Mouse (Mus musculus) heart, adult 11 months (tissue): ENCODE measurements around the gene Dmac2.

Experiments
- DNase-seq: peaks from one replicate; pipeline ENCODE4 v3.0.0; 2022

The Dmac2 gene

DNA sequence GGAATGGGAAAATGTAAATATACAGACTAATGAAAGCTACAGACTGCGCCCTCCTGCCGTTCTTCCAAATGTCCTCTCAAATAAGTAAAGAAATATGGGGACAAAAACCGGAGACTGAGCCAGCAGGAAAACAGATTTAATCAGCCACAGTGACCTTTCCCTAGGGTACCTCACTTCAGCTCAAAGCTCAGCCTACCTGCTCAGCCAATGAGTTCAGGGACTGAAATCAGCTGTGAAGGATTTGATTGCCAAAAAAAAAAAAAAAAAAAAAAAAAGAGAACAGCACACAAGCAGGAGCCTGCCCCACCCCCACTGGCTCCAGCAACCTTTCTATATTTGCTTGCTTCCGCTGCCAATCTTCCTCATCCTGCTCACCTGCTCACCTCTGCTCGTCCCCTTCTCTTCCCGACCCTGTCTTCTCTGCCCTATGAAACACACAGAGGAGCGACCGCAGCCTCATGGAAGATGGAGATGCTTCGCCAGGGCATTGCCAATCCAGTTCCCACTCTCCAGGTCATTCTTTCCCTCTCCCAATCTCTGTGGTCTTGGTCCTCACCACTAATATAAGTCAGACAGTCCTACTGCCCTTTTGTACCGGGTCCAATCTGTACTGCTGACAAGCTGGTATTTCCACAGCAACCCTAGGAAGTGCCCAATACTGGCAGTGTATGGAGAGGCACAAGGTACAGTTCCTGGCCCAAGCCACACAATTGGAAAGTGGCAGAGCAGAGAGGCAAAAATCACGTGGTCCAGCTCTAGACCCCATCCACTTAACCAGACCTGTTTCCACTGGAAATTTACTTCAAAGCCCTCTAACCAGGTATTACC, 36.6 kb downstream of the Dmac2 start:
- peak; percentile 93 for DNase-seq

- no peak for DNase-seq
Measured at GRCm38 (mm10) chr7:25657785-25658184, 38.6 kb downstream of the Dmac2 start.

GRCm38 (mm10) chr7:25658657-25659472, 39.7 kb downstream of the Dmac2 start, which contains the start of the genes Bckdha and Exosc5:
Bckdha (minus strand) TSS chr7:25658981.
Exosc5 (plus strand) TSS chr7:25659164.
- DNase-seq, result peak; percentile 100

GRCm38 (mm10) chr7:25666381-25666780, 47.2 kb downstream of the Dmac2 start:
- no peak for DNase-seq

- DNase-seq, result no peak
Measured at GRCm38 (mm10) chr7:25669158-25669557, 49.9 kb downstream of the Dmac2 start.

DNA sequence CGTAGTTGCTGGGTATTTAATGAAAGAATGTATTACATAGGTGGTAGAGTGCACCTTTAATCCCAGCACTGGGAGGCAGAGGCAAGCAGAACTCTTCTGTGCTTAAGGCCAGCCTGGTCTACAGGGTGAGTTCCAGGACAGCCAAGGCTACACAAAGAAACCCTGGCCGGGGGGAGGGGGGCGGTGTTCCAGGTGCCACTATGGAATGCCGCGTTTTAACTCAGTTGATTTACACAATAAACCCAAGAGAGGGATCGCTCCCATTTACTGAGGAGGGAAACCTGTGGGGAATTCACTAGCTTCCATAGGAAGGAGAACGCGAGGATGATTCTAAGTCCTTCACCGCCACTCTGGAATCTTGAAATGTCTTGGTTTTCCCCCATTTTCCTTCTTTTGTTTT, 50.4 kb downstream of the Dmac2 start:
- DNase-seq, result no peak

DNA sequence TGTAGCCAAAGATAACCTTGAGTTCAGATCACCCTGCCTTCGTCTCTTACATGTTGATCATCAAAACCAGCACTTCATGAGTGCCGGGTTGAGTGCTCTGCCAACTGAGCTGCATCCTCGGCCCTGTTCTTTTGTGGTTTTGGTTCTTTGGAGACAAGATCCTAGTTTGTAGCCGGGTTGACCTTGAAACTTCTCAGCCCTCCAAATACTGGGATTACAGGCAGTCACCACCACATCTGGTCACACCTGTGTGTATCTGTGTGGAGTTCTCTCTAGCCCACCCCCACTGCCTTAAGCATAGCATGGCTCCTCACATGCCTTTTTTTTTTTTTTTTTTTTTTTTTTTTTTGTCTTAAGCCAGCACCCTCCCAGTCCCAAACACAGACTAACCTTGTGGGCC, 50.9 kb downstream of the Dmac2 start:
- no peak for DNase-seq

- DNase-seq, result peak; percentile 83
Measured at GRCm38 (mm10) chr7:25671686-25672085, 52.5 kb downstream of the Dmac2 start.

DNA sequence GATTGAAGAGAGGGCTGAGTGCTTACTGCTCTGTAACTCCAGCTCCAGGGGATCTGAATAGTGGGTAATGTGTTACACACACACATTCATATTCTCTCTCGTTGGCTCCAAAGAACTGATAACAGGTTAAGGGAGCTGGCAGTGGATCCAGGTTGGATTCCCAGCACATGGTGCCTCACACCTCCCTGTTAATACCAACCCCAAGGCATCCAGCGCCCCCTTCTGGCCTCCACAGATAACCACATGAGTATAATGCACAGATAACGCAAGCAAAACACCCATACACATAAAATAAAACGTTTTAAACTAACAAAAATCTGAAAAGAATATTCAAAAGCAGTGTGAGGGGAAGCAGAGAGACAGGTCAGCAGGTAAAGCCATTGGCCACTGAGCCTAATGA, 53.2 kb downstream of the Dmac2 start:
- no peak for DNase-seq

DNA sequence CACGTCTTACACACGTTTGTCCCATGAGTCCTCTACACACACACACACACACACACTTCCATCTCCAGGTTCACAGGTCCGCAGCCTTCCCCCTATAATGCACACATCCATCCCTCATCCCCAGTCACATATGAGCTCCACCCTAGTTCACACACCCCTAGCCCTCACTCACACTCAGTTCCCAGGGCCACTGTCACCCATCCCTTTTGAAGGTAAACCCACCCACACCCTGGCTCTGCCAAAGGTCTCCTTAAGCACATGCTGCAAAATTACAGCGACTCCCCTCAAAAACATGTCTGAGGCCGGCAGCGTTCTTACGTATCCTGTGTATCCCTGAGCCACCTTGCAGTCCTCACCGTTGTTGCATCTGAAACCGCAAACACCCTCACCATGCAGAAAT, 55.1 kb downstream of the Dmac2 start:
- DNase-seq, result peak; percentile 84

GRCm38 (mm10) chr7:25674719-25675300, 55.6 kb downstream of the Dmac2 start, which contains the start of gene Tmem91:
Tmem91 (minus strand) TSS chr7:25675166.
- peak; percentile 89 for DNase-seq
